Mouse (Mus musculus) hindbrain, postnatal 0 days (tissue): ENCODE data around the gene Kirrel3. TPM values are rescaled to one million over a fixed set of nuclear protein-coding genes. Genes with fewer than 3 reads are reported as not detected.
A peak's percentile ranks its signal among the peaks of the same experiment; 100 is the strongest.

ENCODE experiments used
- ATAC-seq: fragments of 200-750 bp; cut with Nextera tagmentation; 2 replicates; pipeline ENCODE4 v1.8.0; 2017; ENCODE audit warnings: mild to moderate bottlenecking, moderate TSS enrichment, moderate library complexity
- DNase-seq: peaks from one replicate; pipeline ENCODE4 v3.0.0-alpha.2; 2015; ENCODE audit warnings: low spot score
- H3K27ac ChIP-seq: fragments of 300-500 bp; sonication (generic); 2 replicates; pipeline ENCODE4 v1.5.1; 2014; ENCODE audit warnings: mild to moderate bottlenecking
- H3K27me3 ChIP-seq: fragments of 300-500 bp; sonication (generic); 2 replicates; pipeline ENCODE4 v1.6.1; 2014; ENCODE audit warnings: low read length, mixed read lengths; ENCODE audit not compliant: insufficient read depth
- H3K36me3 ChIP-seq: fragments of 300-500 bp; sonication (generic); 2 replicates; pipeline ENCODE4 v1.6.1; 2014; ENCODE audit warnings: low read length, mixed read lengths; ENCODE audit not compliant: insufficient read depth
- H3K4me1 ChIP-seq: fragments of 300-500 bp; sonication (generic); 2 replicates; pipeline ENCODE4 v1.6.1; 2014; ENCODE audit warnings: antibody characterized with exemption, low read length, mixed read lengths; ENCODE audit not compliant: insufficient read depth
- H3K4me2 ChIP-seq: fragments of 300-500 bp; sonication (generic); 2 replicates; pipeline ENCODE4 v1.6.1; 2014; ENCODE audit warnings: low read depth, mild to moderate bottlenecking, low read length, moderate library complexity, mixed read lengths
- H3K4me3 ChIP-seq: fragments of 300-500 bp; sonication (generic); 2 replicates; pipeline ENCODE4 v1.5.1; 2014; ENCODE audit warnings: low read length
- H3K9ac ChIP-seq: fragments of 300-500 bp; sonication (generic); replicated peaks from 2 replicates; pipeline ENCODE4 v1.6.1; 2014; ENCODE audit warnings: mild to moderate bottlenecking, low read length, moderate library complexity, mixed read lengths
- H3K9me3 ChIP-seq: fragments of 300-500 bp; sonication (generic); 2 replicates; pipeline ENCODE4 v1.6.1; 2016; ENCODE audit warnings: low read length, mixed read lengths
- CTCF ChIP-seq: IDR thresholded peaks from 2 replicates; pipeline ENCODE4 v1.5.1; 2016; ENCODE audit warnings: antibody characterized with exemption, control low read depth, low read depth
- WGBS: fragments of 180-500 bp; shearing (Covaris S2); extraction: QIAGEN DNeasy Blood & Tissue Kit; methylation state at CpG from one replicate; pipeline ENCODE4 v1.1.7; 2014; 5-methylcytosine and 5-hydroxymethylcytosine counted together
- polyA plus RNA-seq: library from polyadenylated mRNA; unstranded; fragments of >200 nt; fragmentation: Nextera tagmentation; extraction: Ambion mirVana; gene quantifications from 2 replicates; pipeline ENCODE4 v1.2.1, GENCODE M21; 2015
- total RNA-seq: library from RNA; depleted of rRNA; stranded (reverse); fragments of >200 nt; gene quantifications from 2 replicates; pipeline ENCODE4 v1.2.3, GENCODE M21; 2014

Kirrel3 gene
- total and polyA plus RNA-seq, 2 experiments from 2014 or later = 40.6 to 44.9 TPM

GRCm38 (mm10) chr9:34974326-34974725, 488.6 kb downstream of the Kirrel3 start:
- Histone ChIP-seq H3K9me3 (no peaks in the 10 kb centered on the region), H3K4me3 (no peak overlapping the region), H3K9ac (no peak overlapping the region), H3K27ac (no peak overlapping the region), H3K36me3 (no peaks in the 10 kb centered on the region), H3K4me2 (no peak overlapping the region), H3K4me1 (peaks cover 11% of the 10 kb centered on the region; the same call in 1 of the 2 replicates), H3K27me3 (no peaks in the 10 kb centered on the region)
- no peak for TF ChIP-seq CTCF
- 86% methylated on average over 1 of the region's 1 CpGs for WGBS
- ATAC-seq (no peak), DNase-seq (no peak)

GRCm38 (mm10) chr9:34975245-34975644, 489.6 kb downstream of the Kirrel3 start:
- Histone ChIP-seq H3K9me3 (no peaks in the 10 kb centered on the region), H3K27me3 (no peaks in the 10 kb centered on the region), H3K4me3 (no peak overlapping the region), H3K4me2 (no peak overlapping the region), H3K9ac (no peak overlapping the region), H3K4me1 (peaks cover 10% of the 10 kb centered on the region; the same call in 1 of the 2 replicates), H3K36me3 (no peaks in the 10 kb centered on the region), H3K27ac (no peak overlapping the region)
- TF ChIP-seq CTCF = no peak
- no peak for DNase-seq
- no peak for ATAC-seq
- WGBS = 90% methylated on average over 6 of the region's 6 CpGs

- no peak overlapping the region for H3K4me3 ChIP-seq
- no peaks in the 10 kb centered on the region for H3K27me3 ChIP-seq
- DNase-seq = no peak
- H3K9me3 ChIP-seq = no peaks in the 10 kb centered on the region
- no peak overlapping the region for H3K4me2 ChIP-seq
- H3K36me3 ChIP-seq = no peaks in the 10 kb centered on the region
- H3K27ac ChIP-seq = no peak overlapping the region
- peaks cover 3% of the 10 kb centered on the region; the same call in 1 of the 2 replicates for H3K4me1 ChIP-seq
- H3K9ac ChIP-seq = no peak overlapping the region
- 68% methylated on average over 8 of the region's 8 CpGs for WGBS
- 0 out of 2 replicates have a peak, but pooled peaks have one; percentile 12 for TF ChIP-seq CTCF
- no peak for ATAC-seq
Observed at GRCm38 (mm10) chr9:34976596-34977462, 491.1 kb downstream of the Kirrel3 start.

GRCm38 (mm10) chr9:34977700-34978099, 492.0 kb downstream of the Kirrel3 start:
- 65% methylated on average over 8 of the region's 8 CpGs for WGBS
- no peak overlapping the region for H3K4me2 ChIP-seq
- H3K36me3 ChIP-seq = no peaks in the 10 kb centered on the region

GRCm38 (mm10) chr9:34978229-34978628, 492.5 kb downstream of the Kirrel3 start:
- TF ChIP-seq CTCF = no peak
- Histone ChIP-seq H3K27ac (no peak overlapping the region), H3K36me3 (no peaks in the 10 kb centered on the region), H3K27me3 (no peaks in the 10 kb centered on the region), H3K4me3 (no peak overlapping the region), H3K9ac (no peak overlapping the region), H3K9me3 (no peaks in the 10 kb centered on the region), H3K4me2 (no peak overlapping the region), H3K4me1 (peaks cover 3% of the 10 kb centered on the region; the same call in 1 of the 2 replicates)
- DNase-seq (no peak), ATAC-seq (no peak)
- 76% methylated on average over 3 of the region's 3 CpGs for WGBS

More at GRCm38 (mm10) chr9:34977700-34978099, 492.0 kb downstream of the Kirrel3 start:
- TF ChIP-seq CTCF = no peak
- Histone ChIP-seq H3K27me3 (no peaks in the 10 kb centered on the region), H3K4me1 (peaks cover 3% of the 10 kb centered on the region; the same call in 1 of the 2 replicates), H3K27ac (no peak overlapping the region), H3K4me3 (no peak overlapping the region), H3K9ac (no peak overlapping the region), H3K9me3 (no peaks in the 10 kb centered on the region)
- ATAC-seq (no peak), DNase-seq (no peak)

GRCm38 (mm10) chr9:34980516-34981265, 495.0 kb downstream of the Kirrel3 start:
- no peak overlapping the region for H3K4me3 ChIP-seq
- 78% methylated on average over 5 of the region's 5 CpGs for WGBS
- no peak for DNase-seq
- no peak for TF ChIP-seq CTCF
- H3K4me2 ChIP-seq = no peak overlapping the region
- H3K4me1 ChIP-seq = peaks cover 3% of the 10 kb centered on the region; the same call in 1 of the 2 replicates
- ATAC-seq = no peak
- H3K9ac ChIP-seq = no peak overlapping the region
- H3K9me3 ChIP-seq = no peaks in the 10 kb centered on the region
- H3K27ac ChIP-seq = no peak overlapping the region
- H3K36me3 ChIP-seq = no peaks in the 10 kb centered on the region
- no peaks in the 10 kb centered on the region for H3K27me3 ChIP-seq
